Mouse (Mus musculus) erythroblast, embryonic 14.5 days (primary cell): Measurements from ENCODE around the gene Grid1.

Experiments
- GATA1 ChIP-seq: IDR thresholded peaks from 2 replicates; pipeline ENCODE4 v1.6.1; 2012; ENCODE audit warnings: low read length, inconsistent platforms, mixed read lengths
- TAL1 ChIP-seq: IDR thresholded peaks from 3 replicates; pipeline ENCODE4 v1.6.1; 2012; ENCODE audit warnings: low read length, inconsistent platforms, mixed read lengths

DNA sequence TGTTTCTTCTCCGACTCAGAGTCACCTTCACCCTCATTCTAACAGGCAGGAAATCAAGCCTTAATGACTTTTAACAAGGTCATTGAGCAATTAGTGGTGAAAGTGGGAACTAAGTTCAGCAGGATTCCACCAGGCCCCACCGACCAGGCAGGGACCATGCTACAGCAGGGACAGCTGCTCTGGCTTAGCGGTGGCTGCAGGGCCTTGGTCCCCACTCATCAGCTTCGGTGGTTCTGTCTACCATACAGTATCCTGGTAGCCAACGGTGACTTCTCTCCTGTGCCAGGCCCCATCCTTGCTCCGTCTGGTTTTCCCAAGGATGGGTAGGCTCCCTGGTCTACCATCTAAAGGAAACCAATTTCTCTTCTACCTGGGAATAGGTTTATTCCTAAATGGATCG, 318.2 kb downstream of the Grid1 start:
- TF ChIP-seq TAL1, result no peak
- TF ChIP-seq GATA1, result no peak
